Mouse (Mus musculus) lung, postnatal 36 days (tissue): ENCODE measurements around the gene Pbx1.
A peak's percentile ranks its signal among the peaks of the same experiment; 100 is the strongest.

Experiments
- DNase-seq: peaks from one replicate; pipeline ENCODE4 v3.0.0; 2022; ENCODE audit warnings: mixed read lengths

Gene Pbx1

DNA sequence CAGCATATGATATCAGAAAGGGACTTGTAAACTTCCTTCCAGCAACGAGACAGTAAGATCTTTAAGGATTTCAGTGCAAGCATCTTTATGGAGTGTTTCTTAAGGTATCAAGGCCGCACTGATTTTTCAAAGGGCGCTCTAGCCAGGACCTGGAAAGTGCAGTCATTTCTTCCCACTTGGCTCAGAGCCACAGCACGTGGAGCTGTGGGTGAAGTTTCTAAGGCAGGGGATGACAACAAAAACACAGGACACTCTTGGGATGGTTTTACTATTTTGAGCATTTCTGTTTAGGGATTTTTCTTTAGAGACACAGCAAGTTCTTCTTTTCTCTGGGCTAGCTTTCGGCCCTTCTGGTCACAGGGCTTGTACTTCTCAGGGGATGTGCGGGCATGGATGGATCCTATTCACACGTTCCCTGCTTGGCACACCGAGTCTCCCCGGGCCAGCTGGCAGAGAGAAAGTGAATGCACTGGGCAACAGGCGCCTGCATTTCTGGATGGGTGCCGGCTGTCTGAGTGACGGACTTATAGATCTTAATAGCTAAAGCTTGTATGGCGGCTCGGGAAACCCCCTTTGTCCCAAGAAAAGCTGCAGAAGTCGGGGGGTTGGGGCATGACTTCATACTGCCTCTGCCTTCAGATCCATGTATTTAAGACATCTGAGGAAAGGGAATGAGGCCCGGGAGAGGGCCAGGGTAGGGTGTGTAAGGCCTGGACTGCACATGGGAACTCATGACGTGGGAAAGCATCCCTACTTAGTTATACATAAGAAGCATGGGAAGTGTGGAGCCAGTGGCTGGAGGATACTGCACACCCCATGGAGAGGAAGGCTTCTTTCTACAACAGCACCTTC lies 215.9 kb downstream of the Pbx1 start:
- DNase-seq, result no peak

DNA sequence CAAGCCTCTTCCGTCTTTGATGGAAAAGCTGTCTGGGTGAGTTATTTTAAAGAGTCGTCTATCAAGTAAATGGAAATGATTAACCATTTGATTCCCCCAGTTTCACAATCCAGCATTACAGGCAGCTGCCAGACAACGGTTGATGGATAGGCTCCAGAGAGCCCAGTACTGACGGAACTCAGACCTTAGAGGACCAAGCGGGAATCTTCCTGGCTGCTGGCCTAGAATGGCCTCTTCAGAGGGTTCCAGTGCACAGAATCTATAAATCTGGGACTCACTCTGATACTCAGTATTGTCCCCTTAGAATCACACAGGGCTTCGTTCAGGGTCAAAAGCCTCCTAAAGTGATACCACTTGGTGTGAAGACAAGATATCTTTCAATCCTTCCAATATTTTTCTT lies 216.6 kb downstream of the Pbx1 start:
- DNase-seq, result no peak

GRCm38 (mm10) chr1:168214040-168214443 lies 218.0 kb downstream of the Pbx1 start:
- DNase-seq, result peak; percentile 81

DNA sequence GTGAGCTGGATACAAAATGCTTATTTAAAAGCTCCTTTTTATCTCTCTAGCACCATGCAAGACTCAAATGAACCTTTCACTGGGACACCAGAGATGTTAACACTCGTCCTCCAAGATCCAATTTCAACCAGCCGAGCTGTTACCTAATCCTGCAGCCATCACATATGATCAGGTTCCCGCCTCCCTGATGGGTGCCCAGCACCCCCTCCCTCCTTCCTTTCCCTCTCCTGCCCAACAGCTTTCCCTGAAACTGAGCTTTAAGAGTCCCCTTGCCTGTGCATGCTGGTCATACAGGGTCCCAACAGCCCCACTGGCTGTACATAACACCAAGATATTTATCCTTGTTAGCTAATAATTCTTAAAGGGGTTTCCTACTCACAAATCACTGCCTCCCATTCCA lies 218.5 kb downstream of the Pbx1 start:
- DNase-seq, result no peak

DNA sequence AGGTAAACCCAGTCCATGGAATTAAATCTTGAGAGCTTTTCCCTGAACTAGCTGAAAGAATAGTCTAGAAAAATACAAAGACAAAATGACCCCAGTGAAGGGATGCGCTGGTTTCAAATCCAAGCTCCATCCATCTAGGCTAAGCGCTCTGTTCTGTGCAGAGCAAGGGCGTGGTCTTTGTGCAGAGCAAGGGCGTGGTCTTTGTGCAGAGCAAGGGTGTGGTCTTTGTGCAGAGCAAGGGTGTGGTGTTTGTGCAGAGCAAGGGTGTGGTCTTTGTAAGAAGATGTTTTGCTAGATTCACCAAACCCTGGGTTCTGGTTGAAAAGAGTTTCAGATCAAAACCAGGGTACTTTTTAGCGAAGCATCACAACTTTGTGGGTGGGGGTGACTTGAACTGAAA lies 221.7 kb downstream of the Pbx1 start:
- no peak for DNase-seq

GRCm38 (mm10) chr1:168200570-168201156 lies 231.4 kb downstream of the Pbx1 start:
- no peak for DNase-seq

DNA sequence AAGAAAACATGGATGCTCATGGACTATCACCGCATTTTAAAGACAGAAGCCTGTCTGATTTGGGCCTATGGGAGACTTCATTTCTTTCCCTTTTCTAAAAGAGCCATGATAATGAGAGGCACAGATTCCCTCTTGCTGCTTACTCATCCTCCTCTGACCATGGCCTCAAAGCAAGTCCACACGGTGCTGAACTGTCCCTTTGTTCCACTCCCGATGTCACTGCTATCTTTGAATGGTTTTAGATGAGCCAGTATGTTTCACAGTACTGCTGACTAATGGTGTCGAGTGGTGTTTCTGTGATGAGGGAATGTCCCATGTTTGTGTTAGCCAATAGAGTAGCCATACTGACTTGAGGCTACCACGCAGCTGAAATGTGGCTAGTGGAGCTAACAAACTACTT lies 233.8 kb downstream of the Pbx1 start:
- no peak for DNase-seq

DNA sequence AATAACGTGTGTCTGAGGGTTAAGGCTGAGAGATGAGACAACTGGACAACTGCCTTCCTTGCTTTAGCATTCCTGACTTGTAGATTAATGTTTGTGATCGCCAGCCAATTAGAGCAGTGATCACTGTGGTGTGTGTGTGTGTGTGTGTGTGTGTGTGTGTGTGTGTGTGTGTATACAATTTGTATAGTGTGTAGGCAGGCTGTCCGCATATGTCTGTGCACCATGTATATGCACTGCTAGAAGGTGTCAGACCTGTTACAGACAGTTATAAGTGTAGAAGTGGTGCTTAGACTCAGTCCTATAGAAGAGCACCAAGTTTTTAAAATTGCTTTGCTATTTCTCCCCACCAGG lies 234.2 kb downstream of the Pbx1 start:
- no peak for DNase-seq

- DNase-seq, result no peak
Observed at GRCm38 (mm10) chr1:168197195-168197907, 234.7 kb downstream of the Pbx1 start.

- DNase-seq, result no peak
Observed at GRCm38 (mm10) chr1:168193364-168193763, 238.7 kb downstream of the Pbx1 start.

GRCm38 (mm10) chr1:168182816-168183215 lies 249.3 kb downstream of the Pbx1 start:
- DNase-seq, result no peak

GRCm38 (mm10) chr1:168180622-168181441 lies 251.2 kb downstream of the Pbx1 start:
- peak; percentile 77 for DNase-seq

DNA sequence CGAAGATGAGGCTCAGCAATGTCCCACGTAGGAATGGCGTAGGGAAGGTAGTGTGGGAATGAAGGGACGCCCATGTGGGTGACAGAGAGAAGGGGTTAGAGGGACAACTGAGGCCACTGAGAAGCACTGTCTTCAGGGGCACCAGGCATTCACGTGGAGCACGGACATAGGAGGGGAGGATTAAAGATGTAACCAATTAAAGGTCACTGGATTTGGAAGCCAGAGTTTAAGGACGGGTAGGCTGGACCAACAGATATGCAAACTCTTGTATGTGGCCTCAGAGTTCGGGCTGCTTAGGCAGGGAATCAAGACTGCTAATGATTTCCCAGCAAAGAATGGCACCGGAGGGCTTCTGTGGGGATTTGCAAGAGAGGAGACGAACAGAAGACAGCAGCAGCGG lies 252.4 kb downstream of the Pbx1 start:
- DNase-seq, result no peak

GRCm38 (mm10) chr1:168178611-168179010 lies 253.5 kb downstream of the Pbx1 start:
- no peak for DNase-seq

- no peak for DNase-seq
Observed at GRCm38 (mm10) chr1:168175586-168175985, 256.5 kb downstream of the Pbx1 start.

DNA sequence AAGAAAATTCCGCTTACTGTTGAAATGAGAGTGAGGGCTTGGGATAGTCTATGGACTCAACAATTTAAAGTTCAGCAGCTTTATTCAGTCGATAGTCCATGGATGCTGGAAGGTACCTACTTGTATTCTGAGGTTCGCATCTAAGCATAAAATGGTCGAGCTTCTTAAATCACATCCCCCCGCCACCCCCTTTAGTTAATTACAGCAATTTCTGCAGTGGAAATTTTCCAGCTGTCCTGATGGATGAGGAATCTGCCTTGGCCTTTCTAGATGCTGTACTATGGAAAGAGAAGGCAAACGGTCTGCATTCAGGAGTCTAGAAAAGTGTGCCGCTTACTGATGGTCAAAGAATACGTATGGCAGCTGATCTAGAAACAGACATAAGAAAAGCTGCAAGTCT lies 262.3 kb downstream of the Pbx1 start:
- DNase-seq, result no peak

GRCm38 (mm10) chr1:168169052-168169779 lies 262.9 kb downstream of the Pbx1 start:
- no peak for DNase-seq

DNA sequence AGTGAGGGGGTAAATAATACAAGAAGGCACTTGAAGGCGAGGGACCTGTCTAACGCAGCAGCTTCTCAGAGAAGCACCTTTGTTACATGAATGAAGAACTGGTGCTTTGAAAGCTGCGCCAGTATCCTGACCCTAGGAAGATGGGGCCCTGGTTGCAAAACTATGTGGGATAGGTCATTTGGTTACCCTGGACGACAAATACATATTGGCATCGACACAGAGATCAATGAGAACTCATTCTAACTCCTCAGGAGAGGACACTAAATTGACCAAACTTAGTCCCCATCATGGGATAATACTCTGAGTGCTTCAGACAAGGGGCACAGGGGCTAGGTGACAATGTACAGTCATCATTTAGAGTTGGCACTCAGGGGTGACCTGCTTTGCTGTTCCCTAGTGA lies 264.3 kb downstream of the Pbx1 start:
- DNase-seq, result no peak

- no peak for DNase-seq
Observed at GRCm38 (mm10) chr1:168166841-168167240, 265.2 kb downstream of the Pbx1 start.

GRCm38 (mm10) chr1:168164945-168165344 lies 267.1 kb downstream of the Pbx1 start:
- no peak for DNase-seq

DNA sequence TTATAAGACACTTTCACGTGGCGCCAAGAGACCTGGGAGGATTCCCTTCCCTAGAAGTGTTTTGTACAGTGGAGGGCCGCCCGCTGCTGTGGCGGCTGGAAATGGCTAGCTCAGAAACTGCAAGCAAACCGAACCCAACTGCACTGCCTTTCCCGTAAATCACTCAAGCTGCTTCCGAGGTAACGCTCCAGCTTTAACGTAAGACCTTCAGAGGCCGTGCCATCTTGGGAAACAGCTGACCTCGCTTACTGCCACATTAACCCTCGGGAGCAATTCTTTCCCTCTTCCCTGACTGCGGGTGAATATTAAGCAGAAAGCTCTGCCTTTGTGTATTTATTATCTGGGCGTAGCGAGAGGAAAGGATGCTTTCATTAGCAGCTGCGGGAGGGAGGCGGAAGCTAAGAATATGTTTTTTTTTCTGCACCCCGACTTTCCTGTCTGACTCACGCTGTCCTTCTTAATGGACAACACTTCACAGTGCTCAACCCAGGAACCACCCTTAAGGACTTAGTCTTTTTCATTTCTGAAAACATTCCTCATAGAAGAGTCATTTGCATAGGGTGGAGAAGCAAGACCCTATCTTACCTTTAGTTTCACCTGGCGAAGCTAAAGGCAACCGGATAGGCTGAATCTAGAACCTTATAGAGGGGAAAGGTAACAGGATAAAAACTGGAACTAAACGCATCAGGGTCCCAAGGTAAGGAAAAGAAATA lies 268.4 kb downstream of the Pbx1 start:
- no peak for DNase-seq
